Mouse (Mus musculus) small intestine, adult 2 months (tissue): ENCODE measurements at regions not wholly inside any gene's neighbourhood (a gene's known extent, or its start where the extent isn't known, plus 50 kb on each side); places are given as distances from the start of the nearest gene placed in this dataset.

ENCODE experiments used
- H3K27ac ChIP-seq: fragments of 200-500 bp; 2 replicates; pipeline ENCODE4 v1.5.1; 2012; ENCODE audit warnings: low read depth, low read length, control low read depth, inconsistent platforms; ENCODE audit not compliant: insufficient read depth
- H3K27me3 ChIP-seq: fragments of 200-500 bp; 2 replicates; pipeline ENCODE4 v1.6.1; 2012; ENCODE audit warnings: mild to moderate bottlenecking, moderate library complexity, low read length, inconsistent platforms; ENCODE audit not compliant: control insufficient read depth, insufficient read depth
- H3K36me3 ChIP-seq: fragments of 200-500 bp; 2 replicates; pipeline ENCODE4 v1.6.1; 2012; ENCODE audit warnings: mild to moderate bottlenecking, low read length, control low read depth, inconsistent platforms; ENCODE audit not compliant: control insufficient read depth, insufficient read depth
- H3K4me1 ChIP-seq: fragments of 200-500 bp; 2 replicates; pipeline ENCODE4 v1.6.1; 2012; ENCODE audit warnings: low read length, inconsistent platforms, mixed read lengths; ENCODE audit not compliant: control insufficient read depth, insufficient read depth, insufficient read length
- H3K4me3 ChIP-seq: fragments of 200-500 bp; 2 replicates; pipeline ENCODE4 v1.5.1; 2012; ENCODE audit warnings: low read depth, mild to moderate bottlenecking, control low read depth, inconsistent platforms, low read length, moderate library complexity
- CTCF ChIP-seq: fragments of 200-500 bp; IDR thresholded peaks from 2 replicates; pipeline ENCODE4 v1.5.1; 2012; ENCODE audit warnings: low read depth, mild to moderate bottlenecking, control low read depth, inconsistent platforms, low read length, moderate library complexity, mixed read lengths; ENCODE audit not compliant: insufficient replicate concordance, insufficient read length; ENCODE audit errors: extremely low read depth
- POLR2A ChIP-seq: fragments of 200-500 bp; IDR thresholded peaks from 2 replicates; pipeline ENCODE4 v1.6.1; 2012; ENCODE audit warnings: low read depth, mild to moderate bottlenecking, control low read depth, inconsistent platforms, low read length, moderate library complexity
- WGBS: fragments of 180-500 bp; shearing (Covaris S2); methylation state at CpG from one replicate; pipeline ENCODE4 v1.1.7; 2018; 5-methylcytosine and 5-hydroxymethylcytosine counted together

GRCm38 (mm10) chr2:15163732-15164418 lies 109.0 kb upstream of the Nsun6 start:
- Histone ChIP-seq H3K4me1 (no peaks in the 10 kb centered on the region; the same call in 1 of the 2 replicates), H3K27ac (no peak overlapping the region), H3K27me3 (no peaks in the 10 kb centered on the region), H3K4me3 (no peak overlapping the region), H3K36me3 (no peaks in the 10 kb centered on the region)
- WGBS: 84% methylated on average over 6 of the region's 6 CpGs
- TF ChIP-seq POLR2A (no peak), CTCF (no peak)

DNA sequence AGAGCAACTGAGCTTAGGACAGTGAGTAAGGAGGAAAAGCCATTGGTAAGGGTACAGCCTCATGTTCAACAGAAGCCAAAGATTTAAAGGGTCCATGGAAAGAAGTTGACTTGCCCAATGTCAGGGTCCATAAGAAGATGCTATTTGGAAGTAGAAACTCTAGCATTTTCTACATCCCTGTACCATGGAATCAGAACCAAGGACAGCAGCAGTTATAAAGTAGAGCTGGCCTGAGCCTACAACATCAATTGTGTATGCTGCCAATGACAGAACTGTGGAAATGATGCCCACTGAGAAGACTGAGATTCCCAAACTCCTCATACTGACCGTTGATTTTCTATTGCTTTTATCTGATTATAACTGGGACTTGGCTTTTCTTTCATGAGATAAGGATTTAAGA lies 107.0 kb upstream of the Nsun6 start:
- Histone ChIP-seq H3K4me3 (no peak overlapping the region), H3K27me3 (no peaks in the 10 kb centered on the region), H3K27ac (no peak overlapping the region), H3K36me3 (no peaks in the 10 kb centered on the region), H3K4me1 (no peaks in the 10 kb centered on the region; the same call in 1 of the 2 replicates)
- 70% methylated on average over 1 of the region's 1 CpGs for WGBS
- TF ChIP-seq CTCF (no peak), POLR2A (no peak)

DNA sequence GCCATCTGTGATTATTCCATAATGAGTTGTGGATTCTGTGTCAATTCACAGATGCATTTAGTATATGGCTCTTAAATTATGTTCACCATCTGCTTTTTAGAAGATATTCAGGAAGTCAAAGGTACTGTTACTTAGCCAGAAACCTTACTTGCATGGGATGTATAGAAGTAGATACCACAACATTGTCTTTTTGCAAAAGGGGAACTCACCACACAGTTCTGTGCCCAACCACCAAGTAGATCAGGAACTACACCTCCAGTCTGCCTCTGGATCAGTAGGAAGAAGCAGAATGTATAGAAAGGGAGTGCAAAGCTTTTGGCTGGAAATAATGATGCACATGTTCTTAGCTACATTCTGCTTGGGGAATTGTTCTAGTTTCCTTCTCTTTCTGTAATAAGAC lies 102.8 kb upstream of the Nsun6 start:
- no peaks in the 10 kb centered on the region for H3K27me3 ChIP-seq
- H3K36me3 ChIP-seq: no peaks in the 10 kb centered on the region
- H3K4me1 ChIP-seq: peaks cover 2% of the 10 kb centered on the region
- TF ChIP-seq POLR2A (no peak), CTCF (no peak)
- no peak overlapping the region for H3K27ac ChIP-seq
- no peak overlapping the region for H3K4me3 ChIP-seq

GRCm38 (mm10) chr2:15150823-15151222 lies 96.0 kb upstream of the Nsun6 start:
- no peaks in the 10 kb centered on the region for H3K27me3 ChIP-seq
- peaks cover 17% of the 10 kb centered on the region for H3K4me1 ChIP-seq
- peak overlapping the region; percentile 71 for H3K27ac ChIP-seq
- WGBS: 35% methylated on average over 1 of the region's 1 CpGs
- H3K36me3 ChIP-seq: no peaks in the 10 kb centered on the region
- no peak overlapping the region for H3K4me3 ChIP-seq
- no peak for TF ChIP-seq CTCF
- TF ChIP-seq POLR2A: no peak

- WGBS: 12% methylated on average over 1 of the region's 1 CpGs
- H3K27me3 ChIP-seq: no peaks in the 10 kb centered on the region
- no peaks in the 10 kb centered on the region for H3K36me3 ChIP-seq
- peaks cover 17% of the 10 kb centered on the region for H3K4me1 ChIP-seq
- TF ChIP-seq CTCF: no peak
- TF ChIP-seq POLR2A: no peak
- no peak overlapping the region for H3K4me3 ChIP-seq
- H3K27ac ChIP-seq: peak overlapping the region; percentile 70
Measured at GRCm38 (mm10) chr2:15148381-15148780, 93.5 kb upstream of the Nsun6 start.

GRCm38 (mm10) chr2:15146986-15147385 lies 92.1 kb upstream of the Nsun6 start:
- Histone ChIP-seq H3K4me3 (no peak overlapping the region), H3K4me1 (peaks cover 15% of the 10 kb centered on the region; the same call in 1 of the 2 replicates), H3K36me3 (no peaks in the 10 kb centered on the region), H3K27me3 (no peaks in the 10 kb centered on the region), H3K27ac (peak overlapping the region; percentile 54)
- TF ChIP-seq POLR2A (no peak), CTCF (no peak)

DNA sequence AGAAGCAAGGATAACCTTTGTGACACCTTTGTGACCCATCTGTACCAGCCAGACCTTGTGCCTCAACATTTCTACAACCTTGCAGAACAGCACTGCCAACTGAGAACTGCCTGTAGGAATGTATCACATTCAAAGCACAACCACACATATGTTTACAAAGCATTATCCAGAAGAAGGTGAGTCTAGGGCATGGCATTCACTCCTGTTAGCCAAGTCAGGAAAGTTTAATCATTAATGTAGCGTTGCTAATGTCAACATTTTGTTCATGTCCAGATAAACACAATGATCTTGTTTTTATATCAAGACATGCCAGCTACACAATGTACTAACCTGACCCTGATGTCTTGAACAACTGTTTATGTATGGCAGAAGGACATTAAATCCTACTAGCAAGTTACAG lies 91.5 kb upstream of the Nsun6 start:
- no peak overlapping the region for H3K4me3 ChIP-seq
- H3K27me3 ChIP-seq: no peaks in the 10 kb centered on the region
- 15% methylated on average over 1 of the region's 1 CpGs for WGBS
- H3K36me3 ChIP-seq: no peaks in the 10 kb centered on the region
- peak overlapping the region; percentile 64 for H3K27ac ChIP-seq
- TF ChIP-seq POLR2A (no peak), CTCF (no peak)
- H3K4me1 ChIP-seq: peaks cover 15% of the 10 kb centered on the region; the same call in 1 of the 2 replicates

DNA sequence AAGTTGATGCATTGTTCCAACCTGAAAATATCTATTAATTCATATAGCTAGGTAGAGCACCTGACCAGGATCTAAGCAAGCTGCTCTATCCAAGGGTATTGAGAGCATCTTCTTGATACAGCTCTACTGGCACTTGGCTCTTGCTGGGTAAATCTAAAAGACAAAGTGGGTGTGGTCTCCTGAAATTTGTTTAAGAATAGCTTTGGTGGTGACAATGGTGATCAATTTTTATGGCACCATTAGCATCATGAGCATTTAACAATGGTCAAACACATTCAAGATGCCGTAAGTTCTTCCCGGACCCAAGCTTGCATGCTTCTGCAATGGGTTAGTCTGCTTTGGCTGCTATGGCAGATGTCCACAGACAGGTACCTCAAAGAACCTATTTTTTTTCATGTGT lies 89.9 kb upstream of the Nsun6 start:
- WGBS: 100% methylated on average over 2 of the region's 2 CpGs
- no peaks in the 10 kb centered on the region for H3K27me3 ChIP-seq
- H3K27ac ChIP-seq: no peak overlapping the region
- TF ChIP-seq CTCF: no peak
- H3K36me3 ChIP-seq: no peaks in the 10 kb centered on the region
- H3K4me1 ChIP-seq: peaks cover 15% of the 10 kb centered on the region; the same call in 1 of the 2 replicates
- H3K4me3 ChIP-seq: no peak overlapping the region
